Mouse (Mus musculus): ENCODE data around the gene Pdia4.
"Not testable (repeated sequence)": the region's sequence is repeated elsewhere in the genome, so short reads cannot be mapped to it uniquely, and the experiment has no call there.

Pdia4 gene

GRCm38 (mm10) chr6:47757429-47757828, 55.8 kb downstream of the Pdia4 start:
- DNase-seq: not testable (repeated sequence)

DNA sequence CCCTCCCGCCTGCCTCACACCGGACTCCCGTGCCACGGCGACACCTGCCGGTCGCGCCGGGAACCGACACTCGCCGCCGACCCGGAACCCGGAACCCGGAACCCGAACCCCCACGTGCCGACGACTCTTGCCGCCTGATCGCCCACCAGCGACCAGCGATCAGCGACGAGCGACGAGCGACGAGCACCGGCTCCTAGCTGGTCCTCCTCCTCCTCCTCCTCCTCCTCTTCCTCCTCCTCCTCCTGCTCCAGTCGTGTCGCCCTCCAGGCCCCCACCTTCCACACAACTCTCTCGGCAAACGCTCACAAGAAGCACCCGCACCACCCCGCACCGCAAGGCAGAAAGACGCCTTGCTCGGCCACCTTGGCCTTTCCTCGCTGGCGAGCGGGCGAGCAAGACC, 60.1 kb downstream of the Pdia4 start:
- not testable (repeated sequence) for DNase-seq

- DNase-seq: peak; percentile 83
These were observed 64.9 kb downstream of the Pdia4 start for GRCm38 (mm10) chr6:47748306-47748705.

DNA sequence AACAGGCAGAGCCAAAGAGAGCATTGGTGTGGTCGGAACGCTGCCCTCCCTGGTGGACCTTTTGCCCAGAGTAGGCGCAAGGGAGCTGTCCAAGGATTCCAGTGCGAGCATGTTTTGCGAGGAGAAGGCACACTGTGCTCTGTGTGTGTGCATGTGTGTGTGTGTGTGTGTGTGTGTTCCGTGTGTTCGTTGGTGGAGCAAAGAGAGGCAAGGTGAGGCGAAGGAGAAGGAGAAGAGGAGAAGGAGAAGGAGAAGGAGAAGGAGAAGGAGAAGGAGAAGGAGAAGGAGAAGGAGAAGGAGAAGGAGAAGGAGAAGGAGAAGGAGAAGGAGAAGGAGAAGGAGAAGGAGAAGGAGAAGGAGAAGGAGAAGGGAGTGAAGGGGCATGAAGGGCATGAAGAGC, 65.3 kb downstream of the Pdia4 start:
- DNase-seq: not testable (repeated sequence)

Data from right cerebral cortex, postnatal 4 days (tissue).